Mouse (Mus musculus) right cerebral cortex, postnatal 25 days (tissue): Measurements from ENCODE around the gene Rtn1.

Experiments used
- DNase-seq: peaks from one replicate; pipeline ENCODE4 v3.0.0; 2022

Gene Rtn1

DNA sequence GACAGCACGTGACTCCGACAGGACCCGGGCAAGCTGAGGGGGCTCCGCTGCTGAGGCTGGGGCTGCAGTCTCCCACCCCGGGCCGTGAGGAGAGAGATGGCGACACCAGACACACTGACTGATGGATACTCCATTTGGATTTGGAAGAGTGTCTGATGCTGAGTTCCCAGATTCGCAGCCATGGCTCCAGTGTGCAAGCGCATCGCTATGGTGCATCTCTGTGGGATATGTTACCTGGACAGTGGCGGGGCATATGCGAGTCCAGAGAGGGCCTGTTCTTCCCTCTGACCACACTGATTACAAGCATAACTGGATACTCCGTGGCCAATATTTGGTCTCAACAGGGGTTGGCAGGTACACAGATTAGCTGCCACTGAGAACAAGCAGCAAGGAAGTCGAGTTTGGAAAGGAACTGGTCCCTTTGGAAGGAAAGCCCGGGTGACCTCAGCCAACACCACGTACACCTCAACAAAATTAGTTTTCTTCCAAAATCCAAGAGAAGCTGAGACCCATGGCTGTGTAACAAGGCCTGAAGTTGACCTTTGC is 185.2 kb downstream of the Rtn1 start:
- no peak for DNase-seq

DNA sequence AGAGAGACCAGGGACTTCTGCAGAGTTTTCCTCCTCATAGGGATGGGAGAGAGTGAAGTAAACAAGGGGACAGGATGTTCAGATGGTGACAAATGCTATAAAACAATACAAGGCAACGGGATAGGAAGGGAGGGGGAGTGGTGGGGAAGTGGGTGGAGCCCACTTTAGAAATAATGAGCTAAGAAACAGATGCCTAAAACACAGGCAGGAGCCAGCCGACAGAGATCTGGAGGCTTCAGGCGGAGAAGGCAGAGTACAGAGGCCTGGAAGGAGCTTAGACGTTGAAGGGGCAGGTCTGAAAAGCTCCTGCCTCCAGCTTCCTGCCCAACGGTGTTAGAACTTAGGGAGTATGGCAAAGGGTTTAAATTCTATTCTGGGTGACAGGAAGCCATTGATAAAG is 195.3 kb downstream of the Rtn1 start:
- DNase-seq = no peak

DNA sequence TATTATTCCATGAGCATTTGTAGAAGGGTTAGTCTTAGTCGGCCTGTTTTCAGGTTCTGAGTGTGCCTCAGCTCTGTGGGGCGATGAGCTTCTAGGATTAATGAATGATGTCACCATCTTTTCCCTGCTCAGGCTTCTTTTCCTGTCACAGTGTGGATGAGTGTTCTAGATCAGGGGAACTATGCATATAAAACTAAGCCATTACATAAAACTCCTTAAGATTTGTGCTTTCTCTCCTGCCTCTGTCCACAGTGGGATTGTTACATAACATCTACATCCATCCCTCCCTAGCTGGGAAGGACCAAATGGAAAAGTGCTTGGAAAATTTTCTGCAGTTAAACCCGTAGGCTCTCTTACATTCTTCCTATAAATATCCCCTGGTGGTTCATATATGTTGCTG is 208.0 kb downstream of the Rtn1 start:
- DNase-seq = no peak

GRCm38 (mm10) chr12:72197925-72198486 is 210.8 kb downstream of the Rtn1 start:
- no peak for DNase-seq

DNA sequence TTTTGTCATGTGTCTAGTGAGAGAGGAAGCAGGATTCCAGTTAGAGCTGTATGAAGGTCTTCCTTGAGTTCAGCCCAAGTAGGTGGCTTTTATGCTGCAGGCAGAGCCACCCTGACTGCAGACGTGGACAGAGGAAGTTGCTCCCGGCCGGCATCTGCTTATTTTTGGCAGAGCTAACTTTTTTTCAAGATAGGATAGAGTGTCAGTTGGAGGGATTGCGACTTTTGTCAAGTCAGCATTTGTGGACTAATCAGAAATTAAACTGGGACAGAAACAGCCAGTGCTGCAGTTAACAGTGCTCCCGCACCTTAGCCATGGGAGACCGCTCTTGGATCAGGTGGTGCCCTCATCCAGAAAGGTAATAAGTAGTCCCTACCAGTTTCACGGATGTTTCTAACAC is 211.4 kb downstream of the Rtn1 start:
- DNase-seq = no peak

DNA sequence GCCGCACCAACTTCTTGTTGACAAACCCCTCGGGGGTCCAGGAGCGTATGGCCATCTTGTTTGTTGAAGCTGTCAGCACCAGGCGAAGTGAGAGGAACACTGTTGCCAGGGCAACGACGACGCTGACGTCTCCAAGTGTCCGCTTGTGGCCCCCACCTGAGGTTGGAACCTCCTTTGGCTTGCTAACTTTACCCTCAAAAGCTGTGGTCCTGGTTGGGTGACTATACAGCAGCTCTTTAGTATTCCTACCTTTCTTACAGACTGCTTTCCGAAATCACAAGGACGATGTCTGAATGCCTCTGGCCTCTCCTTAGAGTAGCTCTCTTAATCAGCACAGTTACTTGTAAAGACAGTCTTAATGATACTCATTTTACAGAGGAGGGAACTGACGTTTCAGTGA is 223.9 kb downstream of the Rtn1 start, which contains the start of gene Ccdc175:
TSS of gene Ccdc175 (minus strand) at position 101 of the 400 bp plus-strand sequence.
- no peak for DNase-seq

DNA sequence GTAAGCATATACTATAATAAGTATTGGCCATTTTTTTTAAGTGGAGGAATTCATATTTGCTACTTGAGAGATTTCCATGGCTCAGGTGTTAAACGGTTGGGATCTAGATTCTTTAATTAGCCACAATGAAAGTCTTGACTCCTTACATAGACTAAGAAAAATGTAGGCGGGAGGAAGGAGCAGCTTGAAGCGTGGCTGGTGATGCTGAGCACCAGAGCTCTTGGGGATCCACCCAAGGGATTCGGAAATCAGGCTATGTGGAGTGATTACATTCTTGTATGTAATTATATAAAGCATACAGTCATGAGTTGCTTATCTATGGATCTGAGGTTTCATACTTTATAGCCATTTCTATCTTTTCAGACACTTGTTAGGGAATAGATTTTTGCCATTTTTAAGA is 229.3 kb downstream of the Rtn1 start:
- no peak for DNase-seq

DNA sequence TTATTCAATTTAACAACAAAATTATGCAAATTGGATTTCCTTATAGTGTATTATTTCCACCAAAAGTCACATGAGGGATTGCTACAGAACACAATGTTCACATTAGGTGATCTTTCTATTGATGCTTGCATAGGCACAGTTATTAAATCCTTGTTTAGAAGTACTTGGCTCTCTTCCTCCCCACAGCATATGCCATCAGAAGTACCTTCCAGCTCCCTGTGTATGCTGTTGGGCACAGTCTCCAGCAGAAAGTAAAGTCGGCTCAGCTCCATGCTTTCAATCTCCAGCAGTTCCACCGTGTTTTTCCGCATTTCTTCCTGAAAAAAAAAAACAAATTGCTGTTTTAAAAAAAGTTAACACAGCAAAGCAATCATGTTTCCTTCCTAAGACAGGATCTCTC is 230.5 kb downstream of the Rtn1 start:
- no peak for DNase-seq
